Mouse (Mus musculus) frontal cortex, adult 2 months (tissue): ENCODE results near the gene Eif2d. TPM values are rescaled to one million over a fixed set of nuclear protein-coding genes. Genes with fewer than 3 reads are reported as not detected.

Experiments
- DNase-seq, 2 experiments: peaks; one replicate each; pipeline ENCODE4 v3.0.0; 2022; ENCODE audit warnings: low spot score in 1 of 2; ENCODE audit errors: extremely low spot score in 1 of 2
- polyA plus RNA-seq: library from polyadenylated mRNA; depleted of rRNA; stranded (reverse); fragments of >200 nt; gene quantifications from 2 replicates; pipeline ENCODE4 v1.2.3, GENCODE M21; 2012; rRNA removed

Eif2d gene
- 52.9 and 54.2 TPM in 2 replicates for polyA plus RNA-seq

GRCm38 (mm10) chr1:131153018-131153629 lies at the start of gene Eif2d:
Gene Eif2d (plus strand): TSS chr1:131153181.
- peak; percentile 58 to 92 for DNase-seq

GRCm38 (mm10) chr1:131103776-131104424 lies 49.1 kb upstream of the Eif2d start:
- no peak for DNase-seq

DNA sequence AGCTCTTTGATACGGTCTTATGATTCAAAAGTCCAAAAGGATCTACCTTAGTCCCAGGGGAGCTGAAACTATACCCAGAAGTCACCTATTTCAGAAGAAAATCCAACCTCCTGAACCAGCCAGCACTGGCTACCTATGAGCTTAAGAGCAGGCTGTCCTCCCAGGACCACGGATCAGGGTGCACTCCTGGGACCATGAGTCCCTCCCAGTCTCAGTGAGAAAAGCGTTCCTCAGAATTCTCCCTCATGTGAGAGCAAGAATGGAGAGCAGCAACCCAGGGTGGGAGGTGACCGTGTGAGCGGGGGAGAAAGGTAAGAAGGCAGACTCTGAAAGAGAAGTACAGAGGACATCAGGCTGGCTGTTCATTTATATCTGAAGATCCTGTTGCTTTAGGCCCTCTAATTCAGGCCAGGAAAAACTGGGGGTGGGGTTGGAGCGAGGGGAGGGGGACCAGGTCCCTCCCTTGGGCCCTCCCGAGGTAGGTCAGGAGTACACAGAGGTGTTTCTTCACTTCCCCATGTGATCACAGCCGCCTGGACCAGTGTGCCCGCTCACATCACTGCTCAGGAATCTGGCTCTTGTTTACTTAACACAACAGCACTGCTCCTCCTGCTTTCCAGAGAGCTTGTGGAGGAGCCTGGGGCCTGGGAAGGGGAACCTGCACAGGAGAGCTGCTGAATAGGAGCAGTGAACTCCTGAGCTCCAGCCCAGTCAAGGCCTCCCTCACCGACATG lies 45.2 kb upstream of the Eif2d start:
- DNase-seq: no peak

- no peak for DNase-seq
Measured at GRCm38 (mm10) chr1:131110525-131111106, 42.4 kb upstream of the Eif2d start.

DNA sequence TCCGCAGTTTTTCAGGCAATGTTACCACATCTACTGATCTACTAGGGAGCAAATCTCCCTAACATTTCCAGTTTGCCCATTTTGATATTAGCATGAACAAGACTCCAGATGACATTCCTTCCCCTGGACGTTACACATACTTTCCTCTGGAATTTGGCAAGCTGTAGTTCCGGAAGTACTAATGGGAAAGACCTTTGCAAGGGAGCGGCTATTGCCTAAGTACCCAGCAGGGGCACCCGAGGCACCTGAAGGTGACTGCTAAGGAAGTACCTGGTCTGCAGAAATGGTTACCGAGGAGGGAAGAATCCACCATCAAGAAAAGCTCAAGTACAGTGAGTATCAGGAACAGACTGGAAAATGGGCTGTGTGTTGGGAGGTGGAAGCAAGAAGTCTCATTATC lies 40.4 kb upstream of the Eif2d start:
- no peak for DNase-seq

- DNase-seq: peak; percentile 43 to 85
Measured at GRCm38 (mm10) chr1:131115932-131116331, 37.0 kb upstream of the Eif2d start.

GRCm38 (mm10) chr1:131116430-131117011 lies 36.5 kb upstream of the Eif2d start:
- DNase-seq: peak; percentile 80 to 84

DNA sequence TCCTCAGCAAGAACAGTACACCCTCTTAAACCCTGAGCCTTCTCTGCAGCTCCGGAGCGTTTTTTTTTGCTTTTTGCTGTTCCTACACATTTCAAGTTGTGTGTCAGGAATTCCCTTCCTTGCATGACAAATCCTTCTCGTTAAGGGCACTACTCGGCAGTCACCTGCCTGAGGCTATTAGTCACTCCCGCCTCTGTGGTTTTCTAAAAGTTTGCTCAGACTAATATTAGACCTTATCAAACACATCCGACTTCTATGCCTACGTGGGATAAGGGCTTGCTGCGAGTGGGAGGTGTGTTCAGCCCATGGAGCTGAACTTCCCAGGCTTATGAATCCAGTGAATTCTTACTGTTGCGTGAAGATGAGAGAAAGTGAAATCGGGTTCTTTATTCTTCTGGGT lies 34.5 kb upstream of the Eif2d start:
- no peak for DNase-seq

DNA sequence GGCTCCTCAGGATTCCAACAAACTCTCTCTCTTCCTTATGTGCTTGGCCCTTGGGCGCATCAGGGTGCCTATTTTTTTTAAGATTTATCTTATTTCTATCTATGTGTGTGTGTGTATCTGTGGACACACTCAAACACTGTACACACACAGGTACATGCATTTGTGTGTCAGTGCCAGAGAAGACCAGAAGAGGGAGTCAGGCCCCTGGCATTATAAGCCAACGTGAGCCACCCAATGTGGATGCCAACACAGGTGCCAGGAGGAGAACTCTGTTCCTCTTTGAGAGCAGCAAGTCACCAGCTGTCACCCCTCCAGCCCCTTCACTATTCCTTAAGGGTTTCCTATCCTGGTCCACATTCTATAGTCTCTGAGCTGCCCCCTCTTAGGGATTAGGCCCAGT lies 34.0 kb upstream of the Eif2d start:
- DNase-seq: no peak

- peak in 1 of 2 experiments; percentile 31 for DNase-seq
Measured at GRCm38 (mm10) chr1:131121987-131122386, 31.0 kb upstream of the Eif2d start.

- DNase-seq: no peak
Measured at GRCm38 (mm10) chr1:131123522-131124265, 29.3 kb upstream of the Eif2d start.

DNA sequence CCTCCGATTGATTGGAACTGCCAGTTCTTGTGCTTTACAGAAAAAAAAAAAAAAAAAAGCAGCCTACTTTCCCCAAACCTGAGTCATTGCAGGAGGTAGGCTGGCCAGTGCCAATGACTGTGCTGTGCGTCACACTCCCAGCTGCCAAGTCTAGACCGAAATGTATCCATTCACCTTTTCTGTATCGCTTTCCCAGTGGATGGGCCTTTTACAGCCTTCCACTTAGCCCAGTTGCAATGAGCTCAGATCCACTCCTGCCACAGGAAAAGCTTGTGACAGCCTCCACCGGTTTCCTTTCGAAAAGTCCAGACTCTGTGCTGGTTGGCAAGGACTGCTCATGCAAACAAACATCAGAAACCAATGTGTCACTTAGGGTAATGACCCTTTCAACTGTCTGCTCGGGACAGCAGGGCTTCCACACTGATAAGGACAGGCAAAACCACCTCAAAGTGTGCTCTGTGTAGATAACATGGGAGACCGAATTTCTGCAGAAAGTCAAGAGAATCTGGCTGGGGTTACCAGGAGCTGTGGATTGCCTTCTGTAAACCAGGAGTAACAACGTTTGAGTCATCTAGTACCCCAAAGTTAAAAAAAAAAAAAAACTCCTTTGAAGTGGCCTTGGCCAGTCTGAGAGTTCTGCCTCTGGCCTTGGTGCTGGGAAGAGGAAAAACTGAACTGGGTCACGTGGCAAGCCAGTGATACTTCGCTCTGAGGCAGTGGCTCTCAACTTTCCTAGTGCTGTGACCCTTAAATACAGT lies 26.8 kb upstream of the Eif2d start:
- DNase-seq: peak; percentile 41 to 76

DNA sequence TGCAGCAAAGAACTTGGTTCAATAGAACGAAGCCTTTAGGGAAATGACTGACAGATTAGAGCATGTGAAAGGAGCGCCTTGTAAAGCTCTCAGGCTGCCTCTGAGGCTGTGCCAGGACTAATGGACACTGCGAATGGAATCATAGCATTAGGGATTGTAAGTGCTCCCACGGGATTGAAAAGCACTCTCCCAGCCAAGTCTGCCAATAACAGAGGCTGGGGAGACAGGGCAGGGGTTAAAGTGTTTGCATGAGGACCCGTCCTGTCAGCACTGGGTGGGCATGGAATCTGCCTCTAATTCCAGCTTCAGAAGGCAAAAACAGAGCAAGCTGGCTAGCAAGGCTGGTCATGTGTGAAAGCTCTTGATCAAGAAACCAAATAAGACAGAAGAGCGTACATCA lies 18.8 kb upstream of the Eif2d start:
- DNase-seq: no peak

- peak in 1 of 2 experiments; percentile 47 for DNase-seq
Measured at GRCm38 (mm10) chr1:131134942-131135522, 17.9 kb upstream of the Eif2d start.

DNA sequence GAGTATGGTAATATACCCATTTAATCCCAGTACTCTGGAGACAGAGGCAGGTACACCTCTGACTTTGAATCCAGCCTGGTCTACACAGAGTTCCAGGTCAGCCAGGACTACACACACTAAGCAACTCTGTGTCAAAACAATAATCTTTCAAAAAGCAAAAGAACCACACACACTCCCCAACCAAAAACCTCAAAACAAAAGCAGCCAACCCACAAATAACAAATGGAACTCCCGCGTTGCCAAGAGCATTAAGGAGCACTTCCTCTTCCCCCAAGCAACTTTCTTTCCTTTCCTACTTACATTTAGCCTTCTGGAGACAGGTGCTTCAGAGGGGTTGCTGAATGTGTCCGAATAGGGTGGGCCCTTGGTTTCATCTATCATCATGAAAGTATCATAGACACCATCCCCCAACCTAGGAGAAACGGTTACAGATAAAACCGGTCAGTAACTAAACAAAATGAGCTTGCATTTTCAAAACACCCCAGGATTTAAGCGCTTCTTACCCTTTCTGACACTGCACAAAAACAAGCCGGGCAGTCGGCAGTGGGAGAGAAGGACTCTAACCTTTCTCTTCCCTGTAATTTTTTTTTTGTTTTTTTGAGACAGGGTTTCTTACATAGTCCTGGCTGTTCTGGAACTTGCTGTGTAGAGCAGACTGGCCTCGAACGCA lies 16.9 kb upstream of the Eif2d start:
- DNase-seq: no peak

- DNase-seq: no peak
Measured at GRCm38 (mm10) chr1:131137111-131137510, 15.9 kb upstream of the Eif2d start.

- DNase-seq: no peak
Measured at GRCm38 (mm10) chr1:131137717-131138118, 15.3 kb upstream of the Eif2d start.

- peak; percentile 78 to 90 for DNase-seq
Measured at GRCm38 (mm10) chr1:131138191-131139016, 14.6 kb upstream of the Eif2d start, which contains the start of gene Dyrk3. Gene Dyrk3 (minus strand): TSS chr1:131138340.
